Mouse (Mus musculus) megakaryocyte progenitor cell, adult 5-6 weeks (primary cell): ENCODE measurements around the gene Eif4h. TPM values are rescaled to one million over a fixed set of nuclear protein-coding genes. Genes with fewer than 3 reads are reported as not detected.
A peak's percentile ranks its signal among the peaks of the same experiment; 100 is the strongest.

Experiments used
- ATAC-seq: replicated peaks from 2 replicates; pipeline ENCODE4 v1.8.0; 2016; ENCODE audit warnings: mild to moderate bottlenecking, moderate TSS enrichment, inconsistent platforms; ENCODE audit not compliant: poor library complexity
- total RNA-seq, 2 experiments: library from RNA; stranded (forward) in 1 of 2; stranded (reverse) in 1 of 2; fragments of 157-497, 149-512 nt in 1 of 2; fragments of 200-1000 nt in 1 of 2; gene quantifications; 2 replicates each; pipeline versions ENCODE4 v1.2.3 to v1.2.4; 2015 to 2017

Gene Eif4h
- total RNA-seq, 2 experiments from 2014 or later: 220 to 266 TPM

DNA sequence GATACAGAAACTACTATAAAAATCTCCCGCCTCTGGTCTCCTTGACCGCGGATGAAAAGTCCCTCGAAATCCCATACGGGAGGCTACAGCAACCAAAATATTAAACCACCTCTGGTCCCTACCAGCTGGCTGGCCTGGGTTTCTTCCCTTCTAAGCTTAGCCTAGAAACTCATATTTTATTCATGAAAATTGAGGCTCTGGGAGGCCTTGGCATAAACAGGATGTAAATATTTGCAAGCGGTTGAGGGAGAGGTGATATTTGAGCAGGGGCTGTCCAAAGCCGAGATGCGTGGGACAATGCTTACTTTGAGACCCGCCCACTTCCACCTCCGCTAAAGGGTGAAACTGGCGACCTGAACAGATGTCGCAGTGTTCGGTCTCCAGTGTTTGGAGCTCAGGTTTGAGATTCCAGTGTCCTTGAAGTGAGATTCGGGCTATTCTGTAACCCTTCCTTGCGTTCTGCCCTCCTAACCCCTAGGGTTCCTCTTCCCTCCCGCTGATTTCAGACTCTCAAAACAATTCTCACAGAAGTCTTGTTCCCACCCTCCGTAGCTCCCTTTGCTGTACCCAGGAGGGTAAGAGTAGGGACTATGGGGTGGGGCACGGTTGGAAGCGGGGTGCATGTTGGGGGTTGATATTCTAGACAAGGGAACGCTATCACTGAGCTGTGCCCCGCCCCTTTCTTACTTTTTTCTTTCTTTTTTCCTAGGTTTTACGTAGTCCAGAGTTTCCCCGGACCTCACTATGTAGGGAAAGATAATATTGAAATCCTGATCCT, 67.4 kb downstream of the Eif4h start:
- ATAC-seq: peak; percentile 50

Other genes starting within 250 kb of the Eif4h start
- gene Gtf2ird1, start 182.8 kb downstream of the Eif4h start, total RNA-seq (2015): 21.9 and 28.4 TPM in 2 replicates
- 14.5 and 18.2 TPM in 2 replicates for gene Gtf2ird1, start 182.8 kb downstream of the Eif4h start, total RNA-seq (2017)
- 2.1 and 2.2 TPM in 2 replicates for gene Clip2, start 87.1 kb downstream of the Eif4h start, total RNA-seq (2015)
- 4.0 and 17.6 TPM in 2 replicates for gene Clip2, start 87.1 kb downstream of the Eif4h start, total RNA-seq (2017)
- gene Syna, start 79.3 kb downstream of the Eif4h start, total RNA-seq (2015): not detected in 2 replicates
- not detected in 2 replicates for gene Syna, start 79.3 kb downstream of the Eif4h start, total RNA-seq (2017)
- 230 and 236 TPM in 2 replicates for gene Rfc2, start 58.1 kb downstream of the Eif4h start, total RNA-seq (2015)
- gene Rfc2, start 58.1 kb downstream of the Eif4h start, total RNA-seq (2017): 145 and 166 TPM in 2 replicates
- gene Lat2, start 24.5 kb downstream of the Eif4h start, total RNA-seq (2015): 33.7 and 35.8 TPM in 2 replicates
- 48.6 and 67.4 TPM in 2 replicates for gene Lat2, start 24.5 kb downstream of the Eif4h start, total RNA-seq (2017)
- 14.1 and 15.2 TPM in 2 replicates for gene Limk1, start 49.1 kb upstream of the Eif4h start, total RNA-seq (2015)
- gene Limk1, start 49.1 kb upstream of the Eif4h start, total RNA-seq (2017): 11.5 and 16.6 TPM in 2 replicates
- not detected in 2 replicates for gene Eln, start 107.8 kb upstream of the Eif4h start, total RNA-seq (2015)
- gene Eln, start 107.8 kb upstream of the Eif4h start, total RNA-seq (2017): not detected in 2 replicates